Mouse (Mus musculus) E14TG2a.4 (cell line): ENCODE measurements around the gene Sugt1.

Experiments
- CTCF ChIP-seq: conservative IDR thresholded peaks from 2 replicates; pipeline ENCODE4 v1.5.1; 2014; ENCODE audit warnings: low read length
- POU5F1 ChIP-seq: IDR thresholded peaks from 2 replicates; pipeline ENCODE4 v1.6.1; 2014; ENCODE audit warnings: low read length, borderline replicate concordance

- TF ChIP-seq CTCF (no peak), POU5F1 (no peak)
Observed at GRCm38 (mm10) chr14:79549343-79549742, 38.1 kb upstream of the Sugt1 start.
